Mouse (Mus musculus): ENCODE data around the gene Maml3.

DNA sequence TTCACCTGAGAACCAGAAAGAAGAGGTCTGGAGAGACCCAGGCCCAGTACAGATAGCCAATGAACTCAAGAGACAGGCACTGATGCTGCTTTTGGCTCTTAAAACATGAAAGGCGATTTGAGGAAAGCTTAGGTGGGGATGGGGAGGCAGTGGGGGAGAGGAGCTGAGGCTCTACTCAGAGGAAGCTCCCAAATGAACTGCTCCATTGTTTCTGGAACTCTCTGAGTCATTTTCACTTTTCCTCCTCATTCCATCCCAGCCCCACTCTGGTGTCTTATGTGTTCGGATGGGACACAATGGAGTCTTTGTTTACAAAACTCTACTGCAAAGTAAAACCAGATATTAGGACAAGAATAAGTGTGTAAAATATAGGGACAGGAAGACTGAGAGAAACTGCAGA lies 53.1 kb downstream of the Maml3 start:
- TF ChIP-seq CTCF (IDR thresholded peaks at IDR 0.05; ENCODE audit: control insufficient read depth, insufficient read depth, insufficient read length) (no peak), USF1 (IDR thresholded peaks at IDR 0.05; ENCODE audit: low read depth) (no peak), FOSL1 (IDR thresholded peaks at IDR 0.05; ENCODE audit: insufficient read depth, low read length, poor library complexity, severe bottlenecking) (no peak), MYOD1 (IDR thresholded peaks at IDR 0.05; ENCODE audit: control insufficient read depth, insufficient read length, low read depth) (no peak), MAX (IDR thresholded peaks at IDR 0.05) (no peak), MYOG (IDR thresholded peaks at IDR 0.05; ENCODE audit: control insufficient read depth, extremely low read depth, insufficient read length) (no peak)

All from C2C12 (cell line).